Mouse (Mus musculus): ENCODE results near the gene Nf1. TPM values are rescaled to one million over a fixed set of nuclear protein-coding genes. Genes with fewer than 3 reads are reported as not detected.

The Nf1 gene
- polyA plus RNA-seq, 1 experiment from 2014 or later = 7.2 TPM

DNA sequence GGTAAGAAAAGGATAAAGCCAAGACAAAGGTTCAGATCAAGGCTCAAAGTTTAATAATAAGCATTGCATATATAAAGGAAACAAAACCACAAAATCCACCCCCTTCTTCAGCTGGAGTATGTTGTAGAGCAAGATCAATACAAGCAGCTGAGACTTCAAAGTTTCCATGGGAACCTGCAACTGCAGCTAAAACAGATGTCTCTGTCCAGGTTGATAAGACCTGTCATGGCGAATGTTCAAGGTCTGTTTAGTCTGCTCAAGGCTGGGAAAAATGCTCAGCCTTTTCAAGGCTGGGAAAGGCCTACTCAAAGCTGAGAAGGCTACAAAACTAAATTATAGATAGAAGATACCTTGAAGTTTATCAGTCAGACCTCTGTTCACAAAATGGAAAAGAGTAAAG lies 213.1 kb downstream of the Nf1 start:
- DNase-seq (ENCODE audit: low spot score) = no peak
- TF ChIP-seq CTCF (IDR thresholded peaks at IDR 0.05) (no peak), EP300 (IDR thresholded peaks at IDR 0.05) (no peak)
- H3K9me3 ChIP-seq (ENCODE audit: low read length) = no peaks in the 10 kb centered on the region
- H3K36me3 ChIP-seq (ENCODE audit: insufficient read depth, low read length) = peaks cover 33% of the 10 kb centered on the region
- H3K4me3 ChIP-seq (ENCODE audit: low read depth, low read length) = no peak overlapping the region
- no peaks in the 10 kb centered on the region for H3K4me1 ChIP-seq (ENCODE audit: insufficient read depth, low read depth, low read length)
- ATAC-seq = no peak
- H3K27me3 ChIP-seq (replicated peaks; ENCODE audit: insufficient read depth, low read length) = no peaks in the 10 kb centered on the region
- no peak overlapping the region for H3K4me2 ChIP-seq (replicated peaks; ENCODE audit: low read depth, low read length)
- WGBS = 57% methylated on average over 1 of the region's 1 CpGs
- H3K27ac ChIP-seq (ENCODE audit: low read length) = no peak overlapping the region
- no peak overlapping the region for H3K9ac ChIP-seq (replicated peaks; ENCODE audit: low read depth)

DNA sequence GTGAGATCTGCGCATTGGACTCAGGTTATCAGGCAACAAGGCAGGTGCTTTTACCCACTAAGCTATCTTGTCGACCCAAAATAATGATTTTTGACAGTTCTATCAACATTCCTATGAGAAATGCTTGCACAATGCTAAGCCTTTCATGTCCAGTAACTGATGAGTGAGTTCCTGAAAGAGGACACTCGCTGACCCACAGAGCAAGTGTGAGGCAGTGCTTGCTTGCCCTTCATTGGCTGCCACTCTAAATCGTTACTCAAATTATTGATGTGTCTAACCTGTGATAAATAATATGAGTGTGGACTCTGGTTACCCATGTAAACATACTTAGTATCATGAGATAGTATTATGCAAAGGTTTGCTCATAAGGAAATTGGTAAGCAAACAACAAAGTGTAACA lies 221.0 kb downstream of the Nf1 start:
- Histone ChIP-seq H3K4me3 (ENCODE audit: low read depth, low read length) (no peak overlapping the region), H3K4me2 (replicated peaks; ENCODE audit: low read depth, low read length) (no peak overlapping the region), H3K4me1 (ENCODE audit: insufficient read depth, low read depth, low read length) (no peaks in the 10 kb centered on the region), H3K27ac (ENCODE audit: low read length) (no peak overlapping the region), H3K9ac (replicated peaks; ENCODE audit: low read depth) (no peak overlapping the region), H3K9me3 (ENCODE audit: low read length) (no peaks in the 10 kb centered on the region), H3K36me3 (ENCODE audit: insufficient read depth, low read length) (peaks cover 28% of the 10 kb centered on the region), H3K27me3 (replicated peaks; ENCODE audit: insufficient read depth, low read length) (no peaks in the 10 kb centered on the region)
- DNase-seq (ENCODE audit: low spot score) = no peak
- 90% methylated on average over 4 of the region's 4 CpGs for WGBS
- TF ChIP-seq CTCF (IDR thresholded peaks at IDR 0.05) = no peak
- no peak for ATAC-seq

DNA sequence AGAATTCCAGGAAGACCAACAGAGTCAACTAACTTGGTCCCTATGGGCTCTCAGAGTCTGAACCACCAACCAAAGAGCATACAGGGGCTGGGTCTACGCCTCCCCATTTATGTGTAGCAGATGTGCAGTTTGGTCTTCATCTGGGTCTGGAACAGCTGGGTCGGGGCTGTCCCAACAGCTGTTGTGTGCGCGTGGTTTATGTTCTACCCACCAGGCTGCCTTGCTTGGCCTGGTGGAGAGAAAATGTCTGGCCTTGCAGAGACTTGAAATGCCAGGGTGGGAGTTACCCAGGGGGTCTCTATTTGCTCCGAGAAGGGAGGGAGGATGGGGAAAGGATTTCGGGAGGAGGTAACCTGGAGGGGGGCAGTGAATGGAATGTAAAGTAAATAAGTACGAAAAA lies 224.0 kb downstream of the Nf1 start:
- no peak overlapping the region for H3K27ac ChIP-seq (ENCODE audit: low read length)
- WGBS = 88% methylated on average over 7 of the region's 7 CpGs
- no peak for ATAC-seq
- H3K4me3 ChIP-seq (ENCODE audit: low read depth, low read length) = no peak overlapping the region
- TF ChIP-seq CTCF (IDR thresholded peaks at IDR 0.05) (no peak), EP300 (IDR thresholded peaks at IDR 0.05) (no peak)
- H3K9me3 ChIP-seq (ENCODE audit: low read length) = no peaks in the 10 kb centered on the region
- no peak overlapping the region for H3K9ac ChIP-seq (replicated peaks; ENCODE audit: low read depth)
- H3K4me2 ChIP-seq (replicated peaks; ENCODE audit: low read depth, low read length) = no peak overlapping the region
- H3K27me3 ChIP-seq (replicated peaks; ENCODE audit: insufficient read depth, low read length) = no peaks in the 10 kb centered on the region
- no peaks in the 10 kb centered on the region for H3K4me1 ChIP-seq (ENCODE audit: insufficient read depth, low read depth, low read length)
- DNase-seq (ENCODE audit: low spot score) = no peak
- H3K36me3 ChIP-seq (ENCODE audit: insufficient read depth, low read length) = peaks cover 43% of the 10 kb centered on the region

DNA sequence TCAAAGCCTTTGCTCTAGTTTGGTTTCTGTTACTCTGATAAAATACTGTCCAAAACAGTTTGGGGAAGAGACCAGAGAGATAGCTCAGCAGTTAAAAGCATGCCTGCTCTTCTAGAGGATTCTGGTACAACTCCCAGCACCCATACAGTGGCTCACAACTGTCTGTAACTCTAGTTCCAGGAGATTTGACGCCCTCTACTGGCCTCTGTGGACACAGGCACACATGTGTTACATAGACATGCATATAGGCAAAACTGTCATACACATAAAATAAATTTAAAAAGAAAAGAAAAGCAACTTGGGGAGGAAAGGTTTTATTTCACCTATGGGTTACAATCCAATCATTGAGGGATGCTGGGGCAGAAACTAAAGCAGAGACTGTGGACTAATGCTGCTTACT lies 227.5 kb downstream of the Nf1 start:
- Histone ChIP-seq H3K9ac (replicated peaks; ENCODE audit: low read depth) (no peak overlapping the region), H3K4me3 (ENCODE audit: low read depth, low read length) (no peak overlapping the region), H3K36me3 (ENCODE audit: insufficient read depth, low read length) (peaks cover 43% of the 10 kb centered on the region), H3K27ac (ENCODE audit: low read length) (no peak overlapping the region), H3K27me3 (replicated peaks; ENCODE audit: insufficient read depth, low read length) (no peaks in the 10 kb centered on the region), H3K4me1 (ENCODE audit: insufficient read depth, low read depth, low read length) (no peaks in the 10 kb centered on the region), H3K9me3 (ENCODE audit: low read length) (no peaks in the 10 kb centered on the region), H3K4me2 (replicated peaks; ENCODE audit: low read depth, low read length) (no peak overlapping the region)
- no peak for DNase-seq (ENCODE audit: low spot score)
- TF ChIP-seq EP300 (IDR thresholded peaks at IDR 0.05) (no peak), CTCF (IDR thresholded peaks at IDR 0.05) (no peak)
- WGBS = 48% methylated on average over 1 of the region's 1 CpGs
- ATAC-seq = no peak

DNA sequence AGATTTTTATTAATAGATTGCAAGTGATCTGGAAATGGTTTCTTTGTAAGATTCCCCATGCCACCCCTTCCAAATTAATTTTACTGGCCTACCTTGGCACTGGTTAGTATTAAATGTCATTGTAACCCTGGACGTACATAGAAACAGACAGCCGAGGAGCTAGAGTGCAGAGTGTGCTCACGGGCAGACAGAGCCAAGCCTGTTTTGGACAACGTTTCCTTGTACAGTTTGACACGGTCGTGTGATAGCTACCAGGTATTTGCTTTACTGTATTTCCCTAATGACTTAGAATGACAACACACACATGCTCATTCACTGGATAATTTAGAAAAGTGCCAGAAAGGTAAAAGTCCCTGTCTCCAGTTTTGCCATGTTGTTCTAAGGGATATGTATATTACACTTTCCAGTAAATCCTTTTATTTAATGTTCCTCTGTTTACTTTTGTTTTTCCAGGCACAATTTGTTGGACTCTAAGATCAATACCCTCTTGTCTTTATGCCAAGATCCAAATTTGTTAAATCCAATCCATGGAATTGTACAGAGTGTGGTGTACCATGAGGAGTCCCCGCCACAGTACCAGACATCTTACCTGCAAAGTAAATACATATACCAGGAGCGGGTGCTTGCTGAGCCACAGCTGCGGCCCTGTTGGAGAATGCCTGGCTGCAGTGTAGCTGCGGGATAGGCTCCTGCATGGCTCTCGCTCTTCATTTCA lies 228.9 kb downstream of the Nf1 start:
- no peaks in the 10 kb centered on the region for H3K9me3 ChIP-seq (ENCODE audit: low read length)
- TF ChIP-seq EP300 (IDR thresholded peaks at IDR 0.05) = no peak
- no peak for TF ChIP-seq CTCF (IDR thresholded peaks at IDR 0.05)
- DNase-seq (ENCODE audit: low spot score) = no peak
- no peak for ATAC-seq
- no peak overlapping the region for H3K4me3 ChIP-seq (ENCODE audit: low read depth, low read length)
- no peaks in the 10 kb centered on the region for H3K4me1 ChIP-seq (ENCODE audit: insufficient read depth, low read depth, low read length)
- no peaks in the 10 kb centered on the region for H3K27me3 ChIP-seq (replicated peaks; ENCODE audit: insufficient read depth, low read length)
- H3K4me2 ChIP-seq (replicated peaks; ENCODE audit: low read depth, low read length) = no peak overlapping the region
- H3K27ac ChIP-seq (ENCODE audit: low read length) = no peak overlapping the region
- peaks cover 38% of the 10 kb centered on the region for H3K36me3 ChIP-seq (ENCODE audit: insufficient read depth, low read length)
- H3K9ac ChIP-seq (replicated peaks; ENCODE audit: low read depth) = no peak overlapping the region
- 85% methylated on average over 11 of the region's 11 CpGs for WGBS

DNA sequence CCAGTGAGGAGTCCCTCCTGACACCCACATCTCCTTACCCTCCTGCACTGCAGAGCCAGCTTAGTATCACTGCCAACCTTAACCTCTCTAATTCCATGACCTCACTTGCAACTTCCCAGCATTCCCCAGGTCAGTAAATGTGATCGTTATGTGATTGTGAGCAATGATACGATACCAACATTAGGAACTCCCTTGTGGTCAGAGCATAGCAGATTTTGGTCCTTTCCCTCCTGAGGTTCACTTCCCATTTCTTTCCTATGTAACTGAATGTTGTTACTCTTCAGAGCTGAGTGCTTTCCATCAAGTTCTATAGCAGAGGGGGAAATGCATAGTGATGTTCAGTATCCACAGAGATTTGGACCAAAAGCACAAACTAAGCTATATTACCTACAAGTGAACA lies 230.8 kb downstream of the Nf1 start:
- H3K27me3 ChIP-seq (replicated peaks; ENCODE audit: insufficient read depth, low read length) = no peaks in the 10 kb centered on the region
- TF ChIP-seq EP300 (IDR thresholded peaks at IDR 0.05) = no peak
- TF ChIP-seq CTCF (IDR thresholded peaks at IDR 0.05) = no peak
- H3K4me1 ChIP-seq (ENCODE audit: insufficient read depth, low read depth, low read length) = no peaks in the 10 kb centered on the region
- peaks cover 34% of the 10 kb centered on the region for H3K36me3 ChIP-seq (ENCODE audit: insufficient read depth, low read length)
- no peak overlapping the region for H3K4me2 ChIP-seq (replicated peaks; ENCODE audit: low read depth, low read length)
- H3K27ac ChIP-seq (ENCODE audit: low read length) = no peak overlapping the region
- H3K4me3 ChIP-seq (ENCODE audit: low read depth, low read length) = no peak overlapping the region
- H3K9ac ChIP-seq (replicated peaks; ENCODE audit: low read depth) = no peak overlapping the region
- DNase-seq (ENCODE audit: low spot score) (no peak), ATAC-seq (no peak)
- no peaks in the 10 kb centered on the region for H3K9me3 ChIP-seq (ENCODE audit: low read length)
- 90% methylated on average over 2 of the region's 2 CpGs for WGBS

DNA sequence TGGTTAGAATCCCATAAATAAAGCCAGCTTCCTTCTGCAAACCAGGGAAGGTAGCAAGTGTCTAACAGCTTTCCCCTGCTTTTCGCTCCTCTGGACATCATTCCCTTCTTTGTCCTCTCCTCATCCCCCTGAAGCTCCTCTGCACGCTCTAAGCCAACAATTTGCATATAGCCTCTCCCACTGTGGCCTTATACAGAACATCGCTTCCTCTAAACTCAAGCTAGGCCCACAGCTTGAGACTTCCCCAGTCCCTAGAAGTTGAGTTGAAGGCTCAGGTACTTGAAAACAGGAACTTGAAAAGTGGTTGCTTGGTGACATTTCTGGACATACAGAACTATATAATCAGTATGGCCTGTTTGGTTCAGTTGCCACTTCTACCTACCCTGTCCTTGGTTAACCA lies 234.3 kb downstream of the Nf1 start:
- Histone ChIP-seq H3K4me2 (replicated peaks; ENCODE audit: low read depth, low read length) (no peak overlapping the region), H3K27me3 (replicated peaks; ENCODE audit: insufficient read depth, low read length) (no peaks in the 10 kb centered on the region), H3K36me3 (ENCODE audit: insufficient read depth, low read length) (peaks cover 18% of the 10 kb centered on the region), H3K9me3 (ENCODE audit: low read length) (no peaks in the 10 kb centered on the region), H3K4me3 (ENCODE audit: low read depth, low read length) (no peak overlapping the region), H3K4me1 (ENCODE audit: insufficient read depth, low read depth, low read length) (no peaks in the 10 kb centered on the region), H3K27ac (ENCODE audit: low read length) (no peak overlapping the region), H3K9ac (replicated peaks; ENCODE audit: low read depth) (no peak overlapping the region)
- WGBS = 80% methylated on average over 3 of the region's 3 CpGs
- ATAC-seq (no peak), DNase-seq (ENCODE audit: low spot score) (no peak)
- TF ChIP-seq EP300 (IDR thresholded peaks at IDR 0.05) (no peak), CTCF (IDR thresholded peaks at IDR 0.05) (no peak)
